Mouse (Mus musculus) gonadal fat pad, adult 2 months (tissue): ENCODE measurements at regions not wholly inside any gene's neighbourhood (a gene's known extent, or its start where the extent isn't known, plus 50 kb on each side); places are given as distances from the start of the nearest gene placed in this dataset.

Experiments used
- DNase-seq: peaks from one replicate; pipeline ENCODE4 v3.0.0-alpha.2; 2012; ENCODE audit warnings: low read depth

DNA sequence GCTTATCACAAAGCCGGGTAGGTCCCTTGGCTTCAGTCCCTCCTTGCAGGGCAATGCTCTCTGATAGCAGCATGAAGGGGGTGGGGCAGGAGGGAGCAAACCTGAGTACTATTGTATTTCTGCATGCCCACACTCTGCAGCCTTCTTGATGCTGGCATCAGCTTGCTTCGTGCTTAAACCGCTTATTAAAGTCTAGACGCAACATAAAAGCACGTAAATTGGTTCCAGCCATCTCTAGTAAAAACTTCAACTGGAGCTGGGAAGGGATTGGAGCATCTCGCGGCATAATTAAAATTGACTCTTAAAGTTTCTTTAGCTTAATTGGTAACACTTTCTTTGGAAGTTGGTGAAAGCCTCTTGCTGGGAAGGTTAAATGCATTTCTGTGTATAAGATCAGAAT, 131.5 kb upstream of the Jag1 start:
- no peak for DNase-seq

DNA sequence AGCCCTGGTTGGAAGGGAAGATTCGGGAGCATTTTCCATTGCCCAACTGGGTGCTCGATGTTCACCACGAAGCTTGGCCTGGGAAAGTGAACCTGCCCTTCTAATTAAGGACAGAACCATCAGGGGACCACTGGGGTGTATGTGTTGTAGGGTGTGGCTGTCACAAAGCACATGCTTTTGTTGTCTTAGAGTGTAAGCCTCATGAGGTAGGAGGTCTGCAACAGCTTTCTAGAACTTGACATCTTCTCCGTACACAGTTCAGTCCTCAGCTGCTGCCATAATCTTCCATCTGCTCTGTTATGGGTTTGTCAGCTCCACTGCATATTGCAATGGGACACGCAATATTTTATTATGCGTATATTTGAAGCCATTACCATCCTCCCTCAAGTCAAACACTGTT, 127.9 kb upstream of the Jag1 start:
- DNase-seq = no peak

DNA sequence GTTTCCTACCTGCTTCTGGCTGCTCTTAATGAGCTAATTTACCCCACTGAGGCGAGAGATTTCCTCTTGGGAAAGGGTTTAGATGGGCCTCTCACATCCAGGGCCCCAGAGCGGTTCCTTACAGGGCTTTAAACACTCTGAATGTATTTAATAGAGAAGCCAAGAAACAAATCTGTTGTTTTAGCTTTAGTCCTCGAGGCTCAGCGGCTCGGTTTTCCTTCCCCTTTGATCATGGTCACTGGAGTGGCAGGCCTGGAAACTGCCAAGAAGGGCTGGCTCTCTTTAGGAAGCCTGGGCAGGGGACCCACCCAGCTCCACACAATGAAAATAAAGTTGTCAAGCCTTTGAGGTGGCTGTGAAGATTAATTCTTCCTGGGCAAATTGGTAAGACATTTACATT, 127.5 kb upstream of the Jag1 start:
- no peak for DNase-seq

DNA sequence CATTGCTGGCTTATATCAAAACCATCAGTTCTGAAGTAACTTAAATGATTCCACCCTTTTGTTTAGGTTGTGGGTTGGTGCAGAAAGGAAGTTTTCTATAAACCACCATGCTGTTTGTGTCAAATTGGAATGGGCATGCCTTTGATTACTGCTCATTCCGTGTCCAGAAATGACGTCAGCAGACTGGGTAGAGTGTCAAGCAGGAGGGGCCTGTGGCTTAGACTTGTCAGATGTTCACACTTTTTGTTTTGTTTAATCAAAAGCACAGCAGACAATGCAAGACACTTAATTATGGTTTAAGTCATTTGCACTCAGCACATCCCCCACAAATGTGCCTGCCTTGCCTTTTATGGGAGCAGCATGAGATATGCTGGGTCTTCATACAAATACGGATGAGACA, 120.5 kb upstream of the Jag1 start:
- DNase-seq = no peak

DNA sequence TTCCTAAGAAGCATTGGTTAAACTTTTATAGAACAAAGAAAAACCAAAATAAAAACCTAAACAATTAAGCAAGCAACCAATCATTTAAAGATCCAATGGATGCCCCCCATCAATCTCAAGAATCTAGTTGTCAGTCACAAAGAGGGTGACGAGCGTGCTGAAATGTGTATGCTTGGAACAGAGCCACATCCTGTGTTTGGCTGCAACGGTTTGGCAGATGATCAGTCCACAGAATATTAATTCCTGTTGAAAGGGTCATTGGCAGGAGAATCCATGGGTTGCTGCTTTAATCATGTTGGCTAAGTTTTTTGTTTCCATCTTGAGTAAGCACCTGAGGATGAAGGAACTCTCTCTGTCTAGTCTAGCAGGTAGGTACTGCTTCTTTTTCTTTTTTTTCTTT, 117.5 kb upstream of the Jag1 start:
- no peak for DNase-seq

DNA sequence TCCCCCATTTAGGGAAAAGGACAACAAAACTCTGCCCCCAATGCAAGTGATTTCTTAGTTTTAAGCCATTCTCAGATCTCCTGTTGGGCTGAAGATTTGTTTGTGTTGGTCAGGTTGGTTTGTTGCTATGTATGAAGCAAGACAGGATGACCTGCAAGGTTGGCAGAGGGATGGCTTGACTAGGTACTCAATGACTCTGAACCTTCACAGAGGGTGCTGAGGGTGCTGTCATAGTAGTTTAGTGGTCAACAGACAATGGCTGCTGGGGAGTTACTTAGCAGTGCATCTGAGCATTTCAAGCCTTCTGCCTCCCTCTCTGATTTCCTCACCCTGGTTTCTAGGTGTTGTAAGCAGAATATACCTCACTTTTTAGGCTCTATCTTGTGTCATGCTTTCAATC, 114.7 kb upstream of the Jag1 start:
- no peak for DNase-seq

DNA sequence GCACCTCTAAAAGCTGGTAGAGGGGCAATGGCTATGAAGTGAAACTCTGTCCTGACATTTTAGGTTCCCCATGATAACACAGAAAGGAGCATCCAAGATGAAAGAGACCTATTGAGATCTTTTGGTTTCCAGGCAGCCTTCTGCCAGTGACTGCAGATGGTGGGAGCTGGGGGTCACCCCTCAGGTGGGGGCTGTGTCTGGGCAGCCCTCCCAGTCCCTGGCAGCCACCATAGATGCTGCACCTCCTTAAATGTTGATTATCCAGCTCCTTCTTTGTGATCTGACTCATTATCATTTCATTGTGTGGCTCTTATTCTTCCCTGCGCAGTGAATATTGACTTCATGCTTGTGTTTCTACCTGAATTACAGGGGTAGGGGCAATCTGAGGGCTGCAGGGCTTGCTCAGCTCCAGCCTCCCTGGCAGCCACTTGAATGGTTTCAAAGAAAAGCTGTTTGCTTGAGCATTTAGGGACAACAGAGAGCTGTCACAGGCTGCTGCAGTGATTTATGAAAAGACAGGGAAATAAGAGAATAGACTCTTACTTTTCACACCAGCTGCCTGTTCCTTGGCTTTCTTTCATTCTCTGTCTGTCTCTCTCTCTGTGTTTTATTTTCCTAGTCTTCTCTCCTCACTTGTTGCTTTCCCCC, 113.1 kb upstream of the Jag1 start:
- no peak for DNase-seq

DNA sequence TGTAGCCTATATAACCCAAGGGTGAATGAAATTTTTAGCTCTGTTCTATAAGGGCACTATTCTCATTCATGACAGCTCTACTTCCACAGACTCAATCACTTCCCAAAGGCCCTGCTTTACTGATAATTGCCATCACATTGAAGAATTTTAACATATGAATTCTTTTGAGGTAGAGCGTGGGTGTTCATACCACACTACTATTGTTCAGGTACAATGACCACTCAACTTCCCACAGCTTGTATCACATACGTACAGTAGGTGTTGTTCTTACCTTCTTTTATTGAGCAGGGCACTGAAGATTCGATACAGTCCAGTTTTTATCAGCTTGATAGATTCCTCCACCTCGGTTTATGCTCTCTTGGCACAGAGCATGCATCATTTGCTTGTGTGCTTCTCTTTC, 111.1 kb upstream of the Jag1 start:
- no peak for DNase-seq

DNA sequence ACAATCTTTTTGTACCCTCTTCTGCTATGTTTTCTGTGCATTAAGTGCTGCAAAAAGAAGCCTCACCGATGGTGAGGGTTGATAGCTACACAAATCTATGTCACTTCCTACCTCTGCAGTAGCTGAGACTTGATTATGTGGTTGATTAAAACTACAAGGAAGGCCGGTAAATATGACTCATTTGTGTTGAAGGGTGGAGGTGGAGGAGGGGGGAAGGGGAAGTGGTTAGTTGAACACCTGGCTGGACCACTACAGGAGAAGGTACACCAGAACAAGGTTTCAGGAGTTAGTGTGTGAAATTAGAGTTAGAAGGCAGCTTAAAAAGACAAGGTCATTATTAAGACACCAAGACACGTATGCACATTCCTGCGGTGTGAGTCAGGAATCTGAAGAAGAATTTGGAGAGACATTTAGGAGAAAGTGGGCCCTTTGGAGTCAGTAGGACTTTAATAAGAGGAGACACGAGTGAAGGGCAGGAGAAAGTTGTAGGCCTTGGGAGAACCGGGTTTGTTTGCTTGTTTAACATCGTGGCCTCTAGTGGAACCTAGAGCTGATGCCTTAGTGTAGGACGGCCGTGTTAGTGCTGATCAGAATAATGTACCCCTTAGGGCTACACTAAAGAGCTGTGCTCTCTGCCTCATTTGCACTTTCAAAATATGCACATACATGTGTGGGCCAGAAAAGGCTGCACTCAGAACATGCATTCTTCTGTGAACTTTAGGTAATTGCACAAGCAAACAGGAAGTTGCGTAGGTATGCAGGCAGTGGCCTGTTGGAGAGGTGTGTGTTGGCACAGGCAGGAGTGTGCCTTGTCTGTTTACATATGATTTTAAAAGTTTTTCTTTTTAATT, 108.5 kb upstream of the Jag1 start:
- DNase-seq = no peak

DNA sequence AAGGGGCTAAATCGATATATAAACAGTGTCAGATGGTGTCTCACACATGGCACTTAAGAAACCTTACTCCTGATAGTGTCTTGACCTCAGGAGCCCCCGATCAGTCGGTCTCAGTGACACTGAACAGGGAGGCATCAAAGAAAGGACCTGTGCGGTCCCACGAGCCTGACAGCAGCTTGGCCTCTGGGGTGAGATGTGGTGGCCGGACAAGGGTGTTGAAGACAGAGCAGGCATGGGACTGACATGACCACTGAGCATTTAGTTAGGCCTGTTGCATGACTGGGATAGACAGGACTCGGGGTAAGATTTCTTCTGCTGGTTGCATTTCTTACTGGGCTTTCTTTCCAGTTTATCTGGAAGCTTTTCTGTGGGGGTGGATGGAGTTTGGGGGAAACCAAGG, 99.3 kb upstream of the Jag1 start:
- no peak for DNase-seq

DNA sequence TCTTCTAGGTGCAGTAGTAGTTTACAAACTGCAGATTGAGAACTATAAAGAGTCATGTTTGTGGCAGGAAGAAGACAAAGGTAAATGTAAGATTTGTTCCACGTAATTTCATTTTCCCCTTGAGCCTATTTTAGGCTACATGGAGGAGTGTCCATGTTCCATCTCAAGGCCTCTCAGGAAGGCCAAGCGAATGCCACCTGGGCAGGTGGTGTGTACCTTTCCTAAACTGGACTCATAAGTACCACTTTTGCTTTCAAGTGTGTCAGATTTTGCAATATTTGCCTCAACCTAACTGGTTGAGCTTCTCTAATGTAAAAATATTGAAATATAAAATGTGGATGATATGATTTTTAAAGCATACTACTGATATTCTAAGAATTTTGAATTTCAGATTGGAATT, 91.4 kb upstream of the Jag1 start:
- DNase-seq = no peak

DNA sequence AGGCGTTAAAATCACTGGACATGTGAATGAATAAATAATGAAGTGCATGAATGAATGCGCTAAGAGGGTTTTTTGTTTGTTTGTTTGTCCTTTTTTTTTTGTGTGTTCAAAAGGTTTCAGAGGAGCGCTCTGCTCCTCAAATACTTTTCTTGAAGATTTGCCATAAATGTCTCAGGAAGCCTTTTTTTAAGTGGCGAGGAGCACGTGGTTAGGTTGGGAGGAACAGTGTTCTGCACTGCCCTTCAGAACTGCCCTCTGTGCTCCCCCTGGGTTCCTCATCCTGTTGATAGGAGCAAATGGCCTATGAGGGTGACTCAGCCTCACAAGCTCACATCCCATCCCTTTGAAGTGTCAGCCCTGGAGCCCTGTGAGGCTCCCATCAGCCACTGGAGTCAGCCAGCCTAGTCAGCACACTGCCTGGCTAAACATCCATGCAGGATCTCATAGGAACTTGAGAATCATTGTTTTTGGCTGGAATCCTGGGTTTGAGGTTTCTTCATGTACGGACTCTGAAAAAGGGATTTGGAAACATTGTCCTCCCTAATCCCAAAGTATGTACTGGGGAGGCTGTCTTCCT, 87.9 kb upstream of the Jag1 start:
- no peak for DNase-seq

DNA sequence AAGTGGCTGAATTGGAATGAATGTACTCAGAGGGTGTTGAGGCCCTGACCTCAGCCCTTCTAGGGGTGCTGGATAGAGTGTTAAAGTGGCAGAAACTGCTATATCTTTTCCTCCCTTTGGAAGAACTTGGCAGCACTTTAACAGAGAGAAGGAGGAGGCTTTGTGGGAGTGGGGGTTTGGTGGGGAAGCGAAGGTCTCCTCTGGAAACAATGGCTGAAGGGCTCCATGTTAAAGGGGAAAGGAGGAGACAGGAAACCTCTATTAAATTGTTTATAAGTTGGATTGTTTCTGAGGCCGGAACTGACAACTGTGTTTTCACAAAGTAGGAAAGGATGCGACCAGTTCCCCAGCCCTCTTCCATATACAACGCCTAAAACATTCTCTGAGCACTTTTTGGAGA, 83.7 kb upstream of the Jag1 start:
- no peak for DNase-seq

DNA sequence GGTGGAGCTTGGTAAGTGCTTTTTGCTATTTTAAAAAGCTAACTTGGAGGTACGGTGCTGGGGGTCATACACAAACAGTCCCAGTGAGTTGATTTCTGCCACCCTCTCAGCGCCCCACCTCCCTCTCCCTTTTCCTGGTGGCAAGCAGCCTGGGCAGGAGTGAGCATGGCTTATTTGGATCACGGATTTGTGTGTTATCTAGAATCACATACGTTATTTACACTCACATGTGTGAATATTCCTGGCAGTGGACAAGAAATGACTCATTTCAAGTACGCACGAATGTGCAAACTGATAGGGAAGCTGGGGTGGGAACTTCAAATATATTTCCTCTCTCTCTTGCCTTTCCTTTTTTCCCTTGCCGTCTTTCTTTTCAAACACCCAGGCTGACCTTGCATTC, 75.7 kb upstream of the Jag1 start:
- DNase-seq = no peak

DNA sequence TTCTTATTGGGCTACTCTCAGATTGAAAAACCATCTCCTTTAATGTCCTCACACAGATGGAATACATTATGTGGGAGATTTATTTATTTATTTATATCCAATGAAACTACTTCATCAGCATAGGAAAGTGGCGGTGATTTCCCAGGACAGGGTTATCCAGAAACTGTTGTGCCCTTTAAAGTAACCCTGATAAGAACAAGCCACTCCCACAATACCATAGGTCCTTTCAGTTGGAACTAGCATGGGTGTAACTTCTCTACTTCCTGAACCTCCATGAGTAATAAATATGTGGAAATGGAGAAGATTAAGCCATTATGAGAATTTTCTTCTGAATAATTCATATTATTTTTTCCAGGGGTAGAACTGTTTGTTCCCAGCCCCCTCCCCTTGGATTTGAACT, 52.7 kb upstream of the Jag1 start:
- no peak for DNase-seq

DNA sequence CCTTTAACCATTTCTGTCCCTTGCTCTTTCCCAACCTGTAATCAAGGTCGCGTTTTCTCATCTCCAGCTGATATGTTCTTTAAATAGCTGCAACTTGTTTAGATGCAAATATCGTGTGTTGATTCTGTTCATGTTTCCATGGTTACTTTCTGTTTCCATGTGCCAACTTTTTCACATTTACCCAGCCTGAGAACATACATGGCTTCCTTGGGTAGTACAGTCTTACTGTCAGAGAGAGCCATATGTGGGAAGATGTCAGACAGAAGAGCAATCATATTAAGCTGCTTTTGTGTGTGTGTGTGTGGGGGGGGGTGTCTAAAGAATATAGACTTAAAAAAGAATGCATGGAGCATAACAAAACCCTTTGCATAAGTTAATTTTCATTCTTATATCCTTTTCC, 52.2 kb upstream of the Jag1 start:
- DNase-seq = no peak
